Mouse (Mus musculus) ES-E14 (cell line): ENCODE measurements around the gene Gdf9.

Experiments used
- HCFC1 ChIP-seq: IDR thresholded peaks from 2 replicates; pipeline ENCODE4 v1.6.1; 2012; ENCODE audit warnings: low read length, inconsistent platforms, borderline replicate concordance; ENCODE audit not compliant: insufficient read depth
- MAFK ChIP-seq: IDR thresholded peaks from 2 replicates; pipeline ENCODE4 v1.6.1; 2014; ENCODE audit warnings: mild to moderate bottlenecking, low read depth, low read length, inconsistent platforms; ENCODE audit not compliant: insufficient read depth
- ZC3H11A ChIP-seq: IDR thresholded peaks from 2 replicates; pipeline ENCODE4 v1.6.1; 2012; ENCODE audit warnings: low read depth, mild to moderate bottlenecking, inconsistent platforms, low read length, borderline replicate concordance
- ZNF384 ChIP-seq: IDR thresholded peaks from 2 replicates; pipeline ENCODE4 v1.6.1; 2012; ENCODE audit warnings: low read depth, low read length, inconsistent platforms

DNA sequence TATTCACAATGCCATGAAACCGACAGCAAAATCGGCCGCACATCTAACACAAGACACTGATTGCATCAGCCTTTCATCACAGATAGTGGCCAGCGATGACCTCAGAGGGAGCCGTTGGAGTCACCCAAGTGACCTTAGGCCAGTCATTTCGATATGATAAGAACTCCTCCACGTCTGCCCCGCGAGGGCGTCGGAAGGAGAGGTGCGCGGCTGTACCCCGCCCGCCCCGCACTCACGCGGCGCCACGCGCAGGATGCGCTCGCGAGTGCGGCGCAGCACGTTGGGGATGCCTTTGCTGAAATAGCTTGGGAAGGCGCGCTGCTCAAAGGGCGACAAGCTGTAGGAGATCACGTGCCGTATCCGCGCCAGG, 538 bp upstream of the Gdf9 start:
- TF ChIP-seq HCFC1: no peak
- no peak for TF ChIP-seq MAFK
- TF ChIP-seq ZC3H11A: no peak
- no peak for TF ChIP-seq ZNF384
